Mouse (Mus musculus): ENCODE data around the gene Fam166a. TPM values are rescaled to one million over a fixed set of nuclear protein-coding genes. Genes with fewer than 3 reads are reported as not detected.
A peak's percentile ranks its signal among the peaks of the same experiment; 100 is the strongest.

Fam166a gene
- polyA plus RNA-seq, 1 experiment from 2014 or later: 0.94 TPM

- no peaks in the 10 kb centered on the region for H3K9me3 ChIP-seq (ENCODE audit: control insufficient read depth, low read length)
- peaks cover 9% of the 10 kb centered on the region; the same call in 1 of the 2 replicates for H3K36me3 ChIP-seq (ENCODE audit: control insufficient read depth, insufficient read depth, low read length)
- no peak overlapping the region for H3K27ac ChIP-seq (ENCODE audit: low read depth, low read length)
- no peak overlapping the region for H3K9ac ChIP-seq (ENCODE audit: low read length)
- WGBS: 83% methylated on average over 1 of the region's 1 CpGs
- DNase-seq (ENCODE audit: low spot score, missing footprints) (peak; percentile 10), ATAC-seq (ENCODE audit: low FRiP score) (no peak)
- no peaks in the 10 kb centered on the region for H3K27me3 ChIP-seq (ENCODE audit: control insufficient read depth, insufficient read depth, low read length)
- no peak overlapping the region for H3K4me3 ChIP-seq (ENCODE audit: low read depth, low read length)
- no peak overlapping the region for H3K4me2 ChIP-seq
- H3K4me1 ChIP-seq (ENCODE audit: control insufficient read depth, insufficient read depth, low read length): peaks cover 15% of the 10 kb centered on the region
Observed at GRCm38 (mm10) chr2:25207593-25207992, 11.0 kb upstream of the Fam166a start.

GRCm38 (mm10) chr2:25210686-25211085, 7.9 kb upstream of the Fam166a start:
- H3K4me2 ChIP-seq: peak overlapping the region; percentile 79
- DNase-seq (ENCODE audit: low spot score, missing footprints): no peak
- H3K9ac ChIP-seq (ENCODE audit: low read length): peak overlapping the region; percentile 90
- H3K27ac ChIP-seq (ENCODE audit: low read depth, low read length): peak overlapping the region; percentile 62; the same call in 1 of the 2 replicates
- no peaks in the 10 kb centered on the region for H3K27me3 ChIP-seq (ENCODE audit: control insufficient read depth, insufficient read depth, low read length)
- H3K36me3 ChIP-seq (ENCODE audit: control insufficient read depth, insufficient read depth, low read length): no peaks in the 10 kb centered on the region
- no peak; the same call in 1 of the 2 replicates for ATAC-seq (ENCODE audit: low FRiP score)
- peak overlapping the region; percentile 84 for H3K4me3 ChIP-seq (ENCODE audit: low read depth, low read length)
- H3K9me3 ChIP-seq (ENCODE audit: control insufficient read depth, low read length): no peaks in the 10 kb centered on the region
- H3K4me1 ChIP-seq (ENCODE audit: control insufficient read depth, insufficient read depth, low read length): peaks cover 15% of the 10 kb centered on the region
- under 1% methylated on average over 24 of the region's 24 CpGs for WGBS

GRCm38 (mm10) chr2:25211121-25211670, 7.3 kb upstream of the Fam166a start, which contains the start of gene Nelfb:
Gene Nelfb, minus strand, starts transcription at chr2:25211489.
- H3K9ac ChIP-seq (ENCODE audit: low read length): peak within 1 kb of the TSS; percentile 90
- H3K4me1 ChIP-seq (ENCODE audit: control insufficient read depth, insufficient read depth, low read length): peaks cover 15% of the 10 kb centered on the region
- H3K4me3 ChIP-seq (ENCODE audit: low read depth, low read length): peak within 1 kb of the TSS; percentile 84
- ATAC-seq (ENCODE audit: low FRiP score) (peak; percentile 96), DNase-seq (ENCODE audit: low spot score, missing footprints) (peak; percentile 99)
- H3K27ac ChIP-seq (ENCODE audit: low read depth, low read length): peak within 1 kb of the TSS; percentile 62
- no peaks in the 10 kb centered on the region for H3K9me3 ChIP-seq (ENCODE audit: control insufficient read depth, low read length)
- H3K27me3 ChIP-seq (ENCODE audit: control insufficient read depth, insufficient read depth, low read length): no peaks in the 10 kb centered on the region
- H3K36me3 ChIP-seq (ENCODE audit: control insufficient read depth, insufficient read depth, low read length): no peaks in the 10 kb centered on the region
- peak within 1 kb of the TSS; percentile 79 for H3K4me2 ChIP-seq
- WGBS: under 1% methylated on average over 44 of the region's 44 CpGs

GRCm38 (mm10) chr2:25213266-25213865, 5.2 kb upstream of the Fam166a start:
- H3K27me3 ChIP-seq (ENCODE audit: control insufficient read depth, insufficient read depth, low read length): no peaks in the 10 kb centered on the region
- peaks cover 15% of the 10 kb centered on the region for H3K4me1 ChIP-seq (ENCODE audit: control insufficient read depth, insufficient read depth, low read length)
- H3K27ac ChIP-seq (ENCODE audit: low read depth, low read length): no peak overlapping the region
- no peak overlapping the region for H3K4me2 ChIP-seq
- ATAC-seq (ENCODE audit: low FRiP score): no peak
- 62% methylated on average over 23 of the region's 23 CpGs for WGBS
- H3K9ac ChIP-seq (ENCODE audit: low read length): no peak overlapping the region
- no peak overlapping the region for H3K4me3 ChIP-seq (ENCODE audit: low read depth, low read length)
- no peaks in the 10 kb centered on the region for H3K36me3 ChIP-seq (ENCODE audit: control insufficient read depth, insufficient read depth, low read length)
- H3K9me3 ChIP-seq (ENCODE audit: control insufficient read depth, low read length): no peaks in the 10 kb centered on the region
- DNase-seq (ENCODE audit: low spot score, missing footprints): peak; percentile 69

- Histone ChIP-seq H3K4me2 (no peak within 1 kb of the TSS), H3K4me3 (ENCODE audit: low read depth, low read length) (no peak within 1 kb of the TSS), H3K9ac (ENCODE audit: low read length) (no peak within 1 kb of the TSS), H3K9me3 (ENCODE audit: control insufficient read depth, low read length) (no peaks in the 10 kb centered on the region), H3K27me3 (ENCODE audit: control insufficient read depth, insufficient read depth, low read length) (no peaks in the 10 kb centered on the region), H3K4me1 (ENCODE audit: control insufficient read depth, insufficient read depth, low read length) (peaks cover 18% of the 10 kb centered on the region), H3K36me3 (ENCODE audit: control insufficient read depth, insufficient read depth, low read length) (no peaks in the 10 kb centered on the region), H3K27ac (ENCODE audit: low read depth, low read length) (no peak within 1 kb of the TSS)
- 67% methylated on average over 3 of the region's 3 CpGs for WGBS
- ATAC-seq (ENCODE audit: low FRiP score): no peak
- peak; percentile 45 for DNase-seq (ENCODE audit: low spot score, missing footprints)
Observed at GRCm38 (mm10) chr2:25214444-25214843, 4.1 kb upstream of the Fam166a start, which contains the start of gene Stpg3. Gene Stpg3, minus strand, starts transcription at chr2:25214637.

- Histone ChIP-seq H3K9me3 (ENCODE audit: control insufficient read depth, low read length) (no peaks in the 10 kb centered on the region), H3K9ac (ENCODE audit: low read length) (no peak overlapping the region), H3K4me2 (no peak overlapping the region), H3K27ac (ENCODE audit: low read depth, low read length) (no peak overlapping the region), H3K27me3 (ENCODE audit: control insufficient read depth, insufficient read depth, low read length) (no peaks in the 10 kb centered on the region), H3K4me3 (ENCODE audit: low read depth, low read length) (no peak overlapping the region), H3K4me1 (ENCODE audit: control insufficient read depth, insufficient read depth, low read length) (0 out of 2 replicates have a peak, but pooled peaks cover 3% of the 10 kb centered on the region), H3K36me3 (ENCODE audit: control insufficient read depth, insufficient read depth, low read length) (no peaks in the 10 kb centered on the region)
- DNase-seq (ENCODE audit: low spot score, missing footprints) (peak; percentile 67), ATAC-seq (ENCODE audit: low FRiP score) (no peak)
- 63% methylated on average over 2 of the region's 2 CpGs for WGBS
Observed at GRCm38 (mm10) chr2:25217666-25218065, 879 bp upstream of the Fam166a start.

GRCm38 (mm10) chr2:25221331-25221772, 2.8 kb downstream of the Fam166a start:
- Histone ChIP-seq H3K4me1 (ENCODE audit: control insufficient read depth, insufficient read depth, low read length) (peaks cover 16% of the 10 kb centered on the region), H3K36me3 (ENCODE audit: control insufficient read depth, insufficient read depth, low read length) (no peaks in the 10 kb centered on the region), H3K27ac (ENCODE audit: low read depth, low read length) (no peak overlapping the region), H3K27me3 (ENCODE audit: control insufficient read depth, insufficient read depth, low read length) (no peaks in the 10 kb centered on the region), H3K9me3 (ENCODE audit: control insufficient read depth, low read length) (no peaks in the 10 kb centered on the region), H3K4me2 (no peak overlapping the region), H3K4me3 (ENCODE audit: low read depth, low read length) (no peak overlapping the region), H3K9ac (ENCODE audit: low read length) (no peak overlapping the region)
- DNase-seq (ENCODE audit: low spot score, missing footprints) (peak; percentile 81), ATAC-seq (ENCODE audit: low FRiP score) (no peak)
- WGBS: 73% methylated on average over 5 of the region's 5 CpGs

- peak overlapping the region; percentile 97 for H3K4me3 ChIP-seq (ENCODE audit: low read depth, low read length)
- no peaks in the 10 kb centered on the region for H3K36me3 ChIP-seq (ENCODE audit: control insufficient read depth, insufficient read depth, low read length)
- H3K4me2 ChIP-seq: peak overlapping the region; percentile 93
- H3K27me3 ChIP-seq (ENCODE audit: control insufficient read depth, insufficient read depth, low read length): no peaks in the 10 kb centered on the region
- 3% methylated on average over 53 of the region's 53 CpGs for WGBS
- H3K9me3 ChIP-seq (ENCODE audit: control insufficient read depth, low read length): no peaks in the 10 kb centered on the region
- peaks cover 13% of the 10 kb centered on the region for H3K4me1 ChIP-seq (ENCODE audit: control insufficient read depth, insufficient read depth, low read length)
- H3K27ac ChIP-seq (ENCODE audit: low read depth, low read length): peak overlapping the region; percentile 85
- DNase-seq (ENCODE audit: low spot score, missing footprints) (peak; percentile 93), ATAC-seq (ENCODE audit: low FRiP score) (peak; percentile 46)
- H3K9ac ChIP-seq (ENCODE audit: low read length): peak overlapping the region; percentile 92
Observed at GRCm38 (mm10) chr2:25223681-25224491, 5.3 kb downstream of the Fam166a start.

GRCm38 (mm10) chr2:25224492-25224765, 5.9 kb downstream of the Fam166a start, which contains the start of gene Tubb4b:
Gene Tubb4b, minus strand, starts transcription at chr2:25224702.
- Histone ChIP-seq H3K4me2 (peak within 1 kb of the TSS; percentile 93), H3K27me3 (ENCODE audit: control insufficient read depth, insufficient read depth, low read length) (no peaks in the 10 kb centered on the region), H3K9me3 (ENCODE audit: control insufficient read depth, low read length) (no peaks in the 10 kb centered on the region), H3K36me3 (ENCODE audit: control insufficient read depth, insufficient read depth, low read length) (no peaks in the 10 kb centered on the region), H3K9ac (ENCODE audit: low read length) (peak within 1 kb of the TSS; percentile 92), H3K4me1 (ENCODE audit: control insufficient read depth, insufficient read depth, low read length) (peaks cover 13% of the 10 kb centered on the region), H3K27ac (ENCODE audit: low read depth, low read length) (peak within 1 kb of the TSS; percentile 97), H3K4me3 (ENCODE audit: low read depth, low read length) (peak within 1 kb of the TSS; percentile 97)
- ATAC-seq (ENCODE audit: low FRiP score): no peak
- WGBS: under 1% methylated on average over 17 of the region's 17 CpGs
- no peak for DNase-seq (ENCODE audit: low spot score, missing footprints)
